Mouse (Mus musculus) Muller cell, postnatal 12 days (primary cell): ENCODE results near the gene Mindy4.

ENCODE experiments used
- DNase-seq: peaks from one replicate; pipeline ENCODE4 v3.0.0-alpha.2; 2015; ENCODE audit errors: inconsistent ontology term

Mindy4 gene

DNA sequence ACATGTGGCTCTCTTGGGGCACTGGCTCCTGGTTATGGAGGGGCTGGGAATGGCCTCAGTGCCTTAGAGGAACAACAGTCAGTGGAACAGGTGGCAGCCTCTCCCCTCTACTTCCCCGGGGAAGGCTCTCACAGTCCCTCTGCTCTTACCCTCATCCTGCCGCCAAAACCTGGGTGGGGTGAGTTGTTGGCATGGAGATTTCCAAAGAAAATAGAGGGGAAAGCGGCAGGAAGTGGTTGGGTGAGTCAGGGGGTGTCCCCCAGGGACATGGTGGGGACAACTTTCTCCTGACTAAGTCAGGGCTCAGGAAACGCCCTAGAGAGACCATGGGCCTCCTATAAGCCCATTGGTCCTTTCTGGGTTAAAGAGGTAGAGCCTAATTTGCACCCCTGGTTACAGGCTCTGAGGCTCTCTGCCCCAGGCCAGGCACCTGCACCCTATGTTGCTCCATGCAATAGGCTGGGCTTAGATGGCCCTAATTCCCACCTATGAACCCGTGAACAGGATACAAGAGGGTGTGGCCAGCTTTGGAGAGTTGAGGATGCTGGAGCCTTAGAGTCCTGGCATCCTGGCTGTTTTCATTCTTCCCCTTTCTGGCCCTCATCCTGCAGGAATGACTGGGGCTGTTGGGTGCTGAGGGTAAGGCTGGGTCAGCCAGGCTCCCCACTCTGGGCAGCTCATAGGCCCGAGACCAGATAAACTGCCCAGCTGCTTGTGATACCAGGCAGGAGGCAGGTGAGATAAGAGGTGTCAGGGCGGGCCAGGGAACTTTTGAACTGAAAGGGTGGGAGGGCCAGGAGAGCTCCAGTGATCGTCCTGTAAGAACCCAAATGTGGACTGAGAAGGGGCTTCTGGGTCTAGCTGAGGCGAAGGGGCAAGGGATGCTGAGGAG lies 136.0 kb downstream of the Mindy4 start:
- no peak for DNase-seq

DNA sequence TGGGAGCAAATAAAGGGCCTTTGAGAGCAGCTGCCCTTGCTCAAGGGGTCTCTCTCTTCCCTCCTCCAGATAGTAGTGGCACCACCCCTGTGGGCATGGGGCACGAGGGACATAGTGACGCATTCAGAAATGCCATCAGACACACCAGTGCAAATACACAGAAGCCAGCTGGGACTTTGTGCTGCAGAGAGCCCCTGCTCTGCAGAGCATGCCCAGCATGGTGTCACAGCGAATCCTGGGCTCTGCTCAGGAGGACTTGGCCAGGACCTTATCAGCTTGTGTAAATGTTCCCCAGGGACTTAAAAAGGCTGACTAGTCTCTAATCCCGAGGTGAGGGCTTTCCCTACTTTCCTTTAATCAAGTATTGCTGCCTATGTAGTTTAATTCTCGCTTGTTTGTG lies 138.5 kb downstream of the Mindy4 start:
- DNase-seq: no peak

DNA sequence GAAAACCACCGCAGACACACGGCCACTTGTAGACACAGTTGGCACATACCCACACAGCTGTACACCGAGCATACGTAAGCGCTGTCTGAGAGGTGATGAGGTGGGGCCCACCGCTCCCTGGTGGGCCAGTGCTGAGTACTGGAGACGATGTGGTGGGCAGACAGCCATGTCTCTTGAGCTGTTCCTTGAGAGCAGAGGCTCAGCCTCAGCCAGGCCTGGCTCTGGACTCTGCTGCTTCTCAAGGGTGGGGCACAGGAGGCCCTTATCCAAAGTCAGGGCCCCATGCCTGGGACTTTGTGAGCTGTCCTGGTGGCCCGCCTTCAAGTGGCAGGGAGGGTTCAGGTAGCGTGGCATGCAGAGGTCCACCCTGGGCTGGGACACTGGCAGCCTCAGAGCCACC lies 139.1 kb downstream of the Mindy4 start:
- DNase-seq: no peak

DNA sequence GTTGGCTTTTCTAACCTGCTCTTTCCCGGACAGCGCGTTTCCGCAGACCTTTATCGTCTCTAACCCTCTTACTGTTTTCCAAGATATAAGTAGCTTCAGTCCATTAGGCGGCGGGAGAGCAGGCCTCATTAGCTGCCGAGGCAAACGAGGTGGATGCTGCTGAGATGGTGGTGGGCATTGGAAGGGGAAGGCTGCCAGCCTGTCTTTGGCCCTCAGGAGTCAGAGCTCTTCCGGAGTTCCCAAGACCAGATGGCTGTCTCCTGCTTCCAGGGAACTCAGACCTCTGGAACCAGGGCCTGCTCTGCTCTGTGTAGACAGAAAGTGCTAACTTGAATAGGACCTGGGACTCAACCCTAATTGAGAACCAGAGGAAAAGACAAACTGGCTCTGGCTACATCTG lies 140.3 kb downstream of the Mindy4 start:
- no peak for DNase-seq

DNA sequence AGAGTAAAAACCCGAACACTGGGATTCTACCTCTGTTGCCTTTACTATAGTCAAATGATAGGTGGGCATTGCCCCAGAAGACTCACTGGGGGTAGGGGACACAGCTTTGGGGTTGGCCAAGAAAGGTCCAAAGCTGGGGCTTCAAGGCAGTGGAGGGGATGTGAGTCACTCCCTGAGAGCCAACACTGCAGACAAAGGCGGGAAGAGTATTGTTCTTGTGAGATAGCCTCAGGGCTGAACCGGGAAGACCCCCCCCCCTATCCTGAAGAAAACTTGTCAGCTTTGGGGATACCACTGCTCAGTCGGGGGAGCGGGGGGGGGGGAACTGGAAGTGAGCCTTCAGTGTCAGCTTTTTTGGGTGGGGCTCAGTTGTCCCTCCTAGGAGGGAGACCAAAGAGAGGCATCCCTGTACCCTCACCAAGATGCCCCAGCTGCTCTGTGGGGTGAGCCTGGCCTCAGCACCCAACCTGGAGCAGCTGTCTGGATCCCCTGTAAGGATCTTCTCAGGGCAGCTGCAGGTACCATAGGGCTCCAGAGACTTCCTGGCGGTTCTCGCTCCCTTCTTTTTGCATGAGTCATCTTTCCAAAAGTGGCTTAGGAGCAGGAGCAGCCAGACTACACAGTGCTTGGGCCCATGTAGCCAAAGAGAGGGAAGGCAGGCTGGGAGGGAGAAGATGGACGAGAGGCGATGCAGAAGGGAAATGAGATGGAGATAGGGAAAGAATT lies 141.3 kb downstream of the Mindy4 start:
- DNase-seq: no peak

DNA sequence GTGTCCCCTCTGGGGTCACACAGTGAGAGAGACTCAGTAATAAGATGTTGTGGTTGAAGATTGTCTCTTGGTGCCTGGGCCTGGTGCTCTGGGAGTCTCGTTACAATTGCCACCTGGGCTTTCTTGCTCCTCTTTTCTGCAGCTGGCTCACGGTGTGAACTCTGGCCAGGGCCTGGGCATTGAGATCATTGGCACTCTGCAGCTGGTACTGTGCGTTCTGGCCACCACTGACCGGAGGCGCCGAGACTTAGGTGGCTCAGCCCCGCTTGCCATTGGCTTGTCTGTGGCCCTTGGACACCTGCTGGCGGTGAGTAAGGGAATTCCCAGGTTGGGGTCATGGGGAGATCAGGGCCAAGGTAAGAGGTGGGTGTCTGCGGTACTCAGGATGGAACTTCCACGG lies 142.1 kb downstream of the Mindy4 start:
- no peak for DNase-seq

DNA sequence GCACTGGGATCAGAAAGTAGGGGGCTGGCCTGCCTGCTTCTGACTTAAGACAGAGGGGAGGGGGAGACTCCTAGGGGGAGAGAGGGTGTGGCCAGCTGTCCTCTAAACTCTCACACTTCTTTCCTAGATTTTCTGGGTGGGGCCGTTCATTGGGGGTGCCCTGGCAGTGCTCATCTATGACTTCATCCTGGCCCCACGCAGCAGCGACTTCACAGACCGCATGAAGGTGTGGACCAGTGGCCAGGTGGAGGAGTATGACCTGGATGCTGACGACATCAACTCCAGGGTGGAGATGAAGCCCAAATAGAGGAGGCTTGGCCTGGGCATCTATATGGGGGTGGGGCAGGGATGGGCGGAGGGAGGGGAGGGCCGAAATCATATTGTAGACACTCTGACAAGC lies 143.3 kb downstream of the Mindy4 start:
- DNase-seq: no peak

DNA sequence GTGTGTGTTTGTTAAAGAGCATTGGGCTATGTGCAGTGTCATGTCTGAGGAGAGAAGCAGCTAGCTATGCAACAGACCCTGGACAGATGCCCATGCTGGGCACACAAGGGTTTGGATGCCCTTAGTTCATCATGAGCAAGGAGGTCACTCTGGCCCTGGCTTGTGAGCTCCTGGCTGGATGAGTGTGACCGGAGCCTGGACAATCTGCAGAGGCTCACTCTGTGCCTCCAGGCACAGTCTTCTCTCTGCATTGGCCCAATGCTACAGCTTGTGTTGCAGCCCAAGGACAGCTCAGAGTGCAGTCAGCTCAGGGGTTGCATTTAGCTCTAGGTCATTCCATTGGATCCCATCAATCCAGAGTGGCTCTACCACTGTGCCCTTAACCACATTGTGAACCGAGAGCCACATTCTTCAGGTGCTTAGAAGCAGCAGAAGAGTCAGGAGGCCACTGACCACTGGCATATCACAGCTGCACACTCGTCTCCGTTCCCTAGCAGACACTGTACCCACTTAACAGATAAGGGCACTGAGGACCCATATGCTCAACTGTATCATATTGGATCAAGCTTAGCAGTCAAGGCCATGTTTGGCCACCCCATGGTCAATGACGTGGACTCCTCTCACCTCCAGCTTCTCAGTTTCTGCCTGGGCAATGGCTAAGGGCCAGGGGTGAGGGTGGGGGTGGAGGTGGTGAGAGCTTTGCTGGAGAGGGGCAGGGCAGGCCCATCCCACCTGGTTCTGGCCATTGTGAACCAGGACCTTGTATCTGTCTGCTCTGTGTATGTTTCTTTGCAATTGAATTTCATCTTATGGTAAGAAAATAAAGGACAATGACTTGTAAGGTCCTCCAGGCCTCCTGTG lies 144.8 kb downstream of the Mindy4 start:
- no peak for DNase-seq

DNA sequence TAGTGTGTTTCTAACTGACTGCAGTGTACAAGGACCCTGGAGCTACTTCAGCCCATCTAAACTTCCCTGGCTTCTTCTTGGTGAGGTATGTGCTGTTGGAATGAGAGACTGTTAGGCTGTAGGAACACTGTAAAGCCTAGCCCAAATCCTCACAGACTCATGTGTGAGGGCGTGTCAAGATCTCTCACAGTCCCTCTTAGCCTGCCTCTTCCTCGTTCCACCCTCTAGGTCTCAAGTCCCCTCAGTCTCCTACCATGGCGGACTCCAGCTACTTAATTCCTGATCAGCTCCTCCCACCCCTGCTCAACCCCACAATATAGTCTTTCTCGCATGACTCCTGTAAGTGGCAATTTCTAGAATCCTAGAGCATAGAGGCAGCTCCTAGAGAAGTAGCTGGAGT lies 146.0 kb downstream of the Mindy4 start:
- no peak for DNase-seq

DNA sequence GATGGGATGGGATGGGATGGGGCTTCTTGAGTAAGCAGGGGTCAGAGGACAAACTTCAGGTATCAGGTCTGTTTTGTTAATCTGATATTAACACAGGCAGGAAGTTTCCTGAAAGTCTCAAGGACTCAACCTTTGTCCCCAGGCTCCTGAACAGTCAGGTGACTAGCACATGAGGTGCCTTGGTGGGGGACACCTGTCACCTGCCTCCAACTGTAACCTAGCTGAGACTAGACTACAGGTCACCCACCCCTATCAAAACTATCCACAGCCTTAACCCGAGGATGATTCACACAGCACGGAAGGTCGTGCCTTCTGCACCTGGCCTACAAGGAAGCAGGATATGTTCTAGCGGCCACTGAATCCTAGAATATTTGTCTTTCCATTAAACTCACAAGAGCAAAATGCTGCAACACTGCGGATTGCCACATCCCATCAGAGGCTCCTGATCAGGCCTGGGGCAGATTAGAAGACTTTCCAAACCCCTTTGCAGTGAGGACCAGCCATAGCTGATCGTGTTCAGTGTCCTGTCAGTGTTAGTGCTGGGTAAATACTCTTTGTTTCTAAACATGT lies 147.3 kb downstream of the Mindy4 start:
- DNase-seq: no peak

DNA sequence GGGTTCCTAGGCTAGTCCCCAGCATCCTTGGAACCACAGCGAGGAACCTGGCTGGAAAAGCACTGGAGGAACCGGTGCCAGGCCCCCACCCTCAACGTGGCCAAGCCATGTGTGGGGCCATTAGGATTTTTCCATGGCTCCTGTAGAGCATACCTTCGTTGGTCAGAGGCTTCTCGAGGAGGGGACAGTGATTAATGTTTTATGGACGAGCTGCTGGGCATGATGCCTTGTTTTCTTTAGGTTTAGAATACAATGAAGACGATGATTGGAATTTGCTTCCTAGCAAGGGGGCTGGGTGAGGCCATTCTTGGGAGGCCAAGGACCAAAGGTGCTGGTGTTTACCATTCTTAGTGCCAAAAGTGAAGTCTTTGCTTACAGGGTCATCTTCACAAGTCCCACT lies 148.5 kb downstream of the Mindy4 start:
- DNase-seq: no peak

DNA sequence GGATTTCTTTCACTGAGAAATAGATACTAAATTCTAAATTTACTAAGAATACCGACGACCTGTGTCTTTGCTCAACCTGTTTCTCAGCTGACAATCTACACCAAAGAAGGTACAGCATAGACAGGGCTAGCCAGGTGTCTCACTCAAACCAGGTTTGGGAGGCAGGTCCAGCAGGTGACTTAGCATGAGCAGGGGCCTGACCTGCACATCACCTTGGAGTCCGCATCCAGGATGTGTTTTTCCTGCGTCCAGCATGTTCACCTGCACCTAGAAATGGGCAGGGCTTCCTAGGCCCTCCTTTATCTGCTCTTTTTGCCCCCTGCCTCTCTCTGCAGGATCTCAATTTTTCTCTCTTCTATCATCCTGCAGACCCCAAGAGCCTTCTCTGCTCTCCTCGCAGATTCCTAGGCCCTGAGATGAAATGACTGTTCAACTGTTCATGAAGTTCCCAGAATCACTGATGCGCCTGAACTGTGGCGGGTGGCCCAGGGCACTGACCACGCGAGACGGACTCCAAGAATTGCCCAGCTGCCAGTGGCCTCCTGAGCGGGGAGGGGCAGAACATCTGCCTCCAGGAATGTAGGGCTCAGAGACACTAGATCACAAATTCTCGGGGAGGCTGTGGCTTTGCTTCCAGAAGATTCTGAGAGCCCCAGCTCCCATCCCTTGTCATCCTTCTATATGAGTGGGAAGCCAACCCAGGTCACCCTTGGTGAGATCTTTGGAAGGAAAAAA lies 150.7 kb downstream of the Mindy4 start:
- no peak for DNase-seq

DNA sequence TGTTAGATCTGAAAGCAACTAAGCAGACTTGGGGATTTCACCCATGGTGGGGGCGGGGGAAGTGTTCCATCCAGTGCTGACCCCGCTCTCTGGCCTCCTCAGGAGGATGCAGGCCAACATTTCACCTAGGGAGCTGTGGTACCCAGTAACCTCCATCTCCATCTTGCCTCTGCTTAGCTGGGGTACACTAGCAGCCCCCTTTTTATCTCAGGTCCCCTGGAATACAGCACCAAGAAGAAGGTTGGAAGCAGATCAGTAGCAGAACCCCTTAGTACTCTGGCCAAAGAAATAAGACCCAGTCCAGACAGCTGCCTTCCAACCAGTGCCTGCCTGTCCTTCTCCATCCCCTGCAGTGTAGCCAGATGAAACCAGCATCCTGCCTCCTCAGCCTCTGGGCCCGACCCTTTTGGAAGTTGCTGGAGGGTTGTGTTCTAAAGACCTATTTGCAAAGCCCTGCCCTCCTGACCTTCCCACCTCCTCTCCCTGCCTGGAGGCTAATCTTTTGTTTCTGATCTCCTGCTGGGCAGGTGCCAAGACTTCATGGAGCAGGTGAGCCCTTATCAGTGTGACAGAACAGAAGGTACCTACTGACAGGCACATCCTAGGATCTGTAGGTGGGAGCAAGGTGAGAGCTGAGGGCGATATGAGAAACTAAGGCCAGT lies 151.4 kb downstream of the Mindy4 start:
- DNase-seq: no peak

DNA sequence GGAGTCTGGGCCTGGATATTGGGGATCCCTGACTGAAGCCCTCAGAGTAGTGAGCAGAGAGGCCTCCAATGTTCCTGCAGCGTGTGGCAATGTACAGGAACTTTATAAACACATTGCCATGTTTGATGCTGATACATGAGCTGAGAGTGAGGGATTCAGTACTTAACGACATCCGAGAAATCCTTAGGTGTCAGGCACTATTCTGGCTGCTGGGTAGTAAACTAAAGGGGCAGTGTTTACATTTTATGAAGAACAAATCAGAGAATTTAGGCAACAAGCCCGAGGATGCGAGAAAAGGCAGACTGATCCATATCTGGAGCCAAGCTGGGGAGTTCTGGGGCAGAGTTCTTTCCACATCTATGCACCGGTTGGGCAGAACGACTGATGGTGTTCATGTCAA lies 152.4 kb downstream of the Mindy4 start:
- no peak for DNase-seq

DNA sequence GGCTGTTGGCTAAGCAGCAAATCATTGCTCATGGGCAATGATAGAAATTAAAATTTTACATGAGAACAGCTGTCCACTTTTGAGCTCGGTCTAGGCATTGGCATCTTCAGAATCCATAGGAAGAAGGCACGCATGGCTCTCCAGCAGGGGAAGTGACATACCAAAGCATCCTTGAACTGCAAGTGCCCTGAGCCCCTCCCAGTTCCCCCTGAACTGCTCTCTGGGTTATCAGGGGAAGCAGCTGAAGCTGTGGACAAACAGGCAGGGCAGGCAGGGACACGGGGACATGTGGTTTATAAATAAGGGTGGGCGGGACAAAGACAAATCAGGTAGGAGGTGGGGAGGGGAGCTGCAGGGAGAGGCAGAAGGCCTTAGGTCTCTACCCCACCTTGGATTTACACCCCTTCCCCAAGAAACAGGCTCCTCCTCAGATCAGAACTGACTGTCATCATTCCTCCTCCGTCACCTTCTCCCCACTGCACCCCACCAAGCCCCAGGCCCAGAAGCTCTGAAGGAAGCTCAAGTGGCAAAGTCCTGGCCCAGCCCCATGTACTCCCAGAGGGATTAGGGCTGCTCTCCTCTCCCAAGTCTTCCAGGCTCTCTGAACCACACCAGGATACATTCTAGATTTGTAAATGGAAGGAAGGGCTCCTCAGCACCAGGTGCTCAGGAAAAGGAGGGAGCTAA lies 153.0 kb downstream of the Mindy4 start:
- no peak for DNase-seq

DNA sequence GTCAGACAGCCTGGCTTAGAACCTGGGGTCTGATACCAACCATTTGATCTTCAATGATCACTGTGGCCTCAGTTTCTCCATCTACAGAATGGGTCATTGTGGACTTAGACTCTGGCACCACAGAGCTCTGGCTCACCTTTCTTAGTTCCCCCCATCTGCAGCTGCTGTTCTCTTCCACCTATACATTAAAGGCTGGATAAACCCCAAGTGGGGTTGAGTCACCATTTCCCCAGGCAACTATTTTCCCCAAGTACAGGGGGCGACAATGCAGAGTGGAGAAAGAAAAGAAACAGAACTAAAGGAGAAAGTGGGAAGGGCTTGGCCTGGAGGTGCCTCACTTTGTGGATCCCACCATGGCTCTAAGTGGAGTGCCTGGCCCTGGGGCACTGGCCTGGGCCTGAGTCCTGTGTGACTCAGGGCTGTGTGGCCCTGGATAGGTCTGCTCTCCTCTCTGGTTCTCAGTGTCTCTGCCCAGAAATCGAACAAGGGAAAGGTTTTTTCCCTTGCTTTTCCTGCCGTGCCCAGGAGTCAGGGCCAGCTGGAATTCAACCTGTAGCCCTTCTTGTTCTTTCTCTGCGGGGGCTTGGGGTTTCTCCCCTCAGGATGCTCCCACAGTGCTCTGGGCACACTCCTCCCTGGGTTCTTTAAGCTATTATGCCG lies 153.9 kb downstream of the Mindy4 start:
- peak; percentile 10 for DNase-seq

DNA sequence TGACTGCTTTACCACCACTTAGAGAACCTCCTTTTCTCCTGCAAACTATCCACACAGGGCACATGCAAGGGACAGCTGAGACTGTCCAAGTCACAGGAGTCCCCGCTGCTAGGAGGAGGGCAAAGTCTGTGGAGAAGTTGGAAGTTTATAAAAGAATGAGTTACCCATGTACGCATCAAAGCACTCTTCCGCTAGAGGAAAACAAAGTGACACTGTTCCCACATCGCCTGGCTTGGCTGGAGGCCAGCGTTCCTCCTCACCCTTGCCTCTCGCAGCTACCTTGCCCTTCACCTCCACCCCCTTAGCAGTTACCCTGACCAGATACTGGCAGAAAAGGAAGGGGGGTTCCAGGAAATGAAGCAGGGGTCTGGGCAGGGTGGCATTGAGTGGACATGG lies 154.5 kb downstream of the Mindy4 start:
- DNase-seq: peak; percentile 39

DNA sequence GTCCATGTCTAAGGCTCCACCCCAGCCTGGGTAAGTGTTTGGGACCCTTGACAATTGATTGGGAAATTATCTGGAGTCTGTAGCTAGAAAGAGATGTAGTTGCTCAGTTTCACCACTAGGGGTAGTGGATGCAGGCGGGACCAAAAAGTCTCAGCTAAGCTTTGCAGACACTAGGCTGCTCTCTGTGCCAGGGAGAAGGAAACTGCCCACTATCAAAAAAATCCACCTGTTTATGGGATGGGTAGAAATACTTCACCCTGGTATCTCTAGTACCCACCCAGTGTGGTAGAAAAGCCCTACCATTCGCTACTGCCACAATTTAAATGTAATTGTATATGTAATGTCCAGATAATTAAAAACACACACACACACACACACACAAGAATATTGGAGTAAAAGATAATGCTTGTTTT lies 155.6 kb downstream of the Mindy4 start:
- DNase-seq: no peak

DNA sequence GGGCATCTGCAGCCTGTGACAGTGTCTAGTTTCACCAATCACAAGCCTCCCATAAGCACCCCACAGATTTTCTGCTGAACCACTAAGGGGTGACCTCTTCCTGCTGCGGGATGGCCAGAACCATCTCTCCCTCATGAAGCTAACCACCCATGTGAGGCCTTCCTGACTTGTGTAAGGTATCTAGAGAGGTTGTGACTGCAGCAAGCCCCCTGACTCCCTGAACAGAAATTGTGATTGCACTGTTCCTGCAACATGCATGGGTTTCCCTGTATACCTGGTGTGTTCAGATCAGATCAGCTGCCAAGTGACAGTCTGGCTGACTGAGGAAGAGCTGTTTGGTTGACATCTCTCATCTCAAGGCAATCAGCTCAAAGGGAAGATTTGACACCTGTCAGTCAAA lies 159.5 kb downstream of the Mindy4 start:
- DNase-seq: no peak

DNA sequence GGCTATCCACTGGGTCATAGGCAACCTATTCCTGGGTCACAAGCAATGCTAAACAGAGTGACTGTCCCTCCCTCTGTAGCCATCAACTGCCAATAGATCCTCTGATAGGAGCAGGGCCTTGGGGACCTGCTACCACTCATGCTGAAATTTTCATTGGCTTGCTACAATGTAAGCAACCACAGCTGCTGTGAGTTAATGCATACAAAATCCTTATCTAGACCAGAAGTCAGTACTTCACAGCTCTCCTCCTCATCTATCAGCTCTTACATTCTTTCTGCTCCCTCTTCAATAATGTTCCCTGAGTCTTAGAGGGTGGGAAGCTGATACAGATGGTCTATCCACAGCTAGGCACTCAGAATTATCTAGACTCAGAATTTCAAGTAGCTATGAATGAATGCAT lies 163.9 kb downstream of the Mindy4 start:
- DNase-seq: no peak
